Mouse (Mus musculus) C3H10T1/2 (cell line): ENCODE measurements around the gene Mgme1. TPM values are rescaled to one million over a fixed set of nuclear protein-coding genes. Genes with fewer than 3 reads are reported as not detected.

Source experiments
- polyA plus RNA-seq, 2 experiments: library from polyadenylated mRNA; unstranded; fragments of >200 nt; fragmentation: generic; extraction: Trizol; gene quantifications; one replicate each; pipeline ENCODE4 v1.2.1; 2012; ENCODE audit warnings: missing spikeins in 2 of 2

Gene Mgme1
- 1 to 10 TPM in 1 of 2 experiments, under 1 TPM in 1; 0.59 to 4.9 TPM for polyA plus RNA-seq

DNA sequence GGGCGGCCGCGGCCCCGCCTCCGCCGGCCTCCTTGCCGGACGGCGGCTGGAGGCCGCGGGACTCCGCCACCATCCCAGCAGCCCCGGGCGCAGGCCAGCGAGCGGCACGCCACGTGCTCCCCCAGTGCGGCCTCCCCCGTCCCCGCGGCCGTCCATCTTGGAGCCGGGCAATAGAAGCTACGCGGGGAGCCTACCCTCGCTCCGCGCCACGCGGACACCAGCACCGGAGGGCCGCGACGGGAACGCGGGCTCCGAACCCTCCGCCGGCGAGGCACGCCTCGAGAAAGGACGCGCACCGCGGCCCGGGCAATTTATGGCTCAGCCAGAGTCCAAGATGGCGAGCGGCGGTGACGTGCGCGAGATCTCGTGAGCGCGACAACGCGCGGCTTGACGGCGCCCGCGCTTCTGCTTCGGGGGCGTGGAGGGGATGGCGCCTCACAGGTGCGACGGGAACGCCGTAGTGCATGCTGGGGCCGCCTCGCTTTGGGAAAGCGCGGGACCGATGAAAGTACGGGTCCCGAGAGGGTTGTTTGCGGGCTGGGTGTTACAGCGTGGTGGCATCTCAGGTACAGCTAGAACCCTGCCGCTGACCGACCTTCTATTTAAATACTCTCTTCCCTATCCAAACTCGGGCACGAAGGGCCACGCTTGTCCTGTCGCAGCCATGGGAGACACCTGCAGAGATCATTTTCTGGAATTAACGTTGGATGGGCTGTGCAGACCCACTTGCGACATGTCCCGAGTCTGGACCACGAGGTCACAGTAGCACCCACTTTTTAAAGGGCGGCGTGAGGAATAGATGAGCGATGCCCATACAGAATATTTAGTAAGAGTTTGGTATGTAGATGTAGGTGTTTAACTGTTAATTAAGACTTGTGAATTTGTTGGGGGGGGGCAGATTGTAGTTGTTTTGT lies at the start of gene Mgme1, which contains the start of gene Snx5:
Gene Mgme1 (plus strand): TSS at position 157 of the 914 bp plus-strand sequence.
Gene Snx5 (minus strand): TSS at position 400 of the 914 bp plus-strand sequence.

Other genes with a start within 250 kb of the Mgme1 start
- not detected for gene Banf2, start 237.6 kb upstream of the Mgme1 start, polyA plus RNA-seq
- 10 to 100 TPM in 1 of 2 experiments, 1 to 10 TPM in 1; 8.5 to 37.8 TPM for gene Snx5, start 243 bp downstream of the Mgme1 start, polyA plus RNA-seq
- gene Ovol2, start 61.5 kb downstream of the Mgme1 start, polyA plus RNA-seq, result not detected
- 10 to 100 TPM; 14.9 to 18.8 TPM for gene Kat14, start 98.3 kb downstream of the Mgme1 start, polyA plus RNA-seq
- gene Pet117, start 98.3 kb downstream of the Mgme1 start, polyA plus RNA-seq, result 1 to 10 TPM in 1 of 2 experiments, not detected in 1; 2.9 TPM